Mouse (Mus musculus): ENCODE data around the gene Snd1. TPM values are rescaled to one million over a fixed set of nuclear protein-coding genes. Genes with fewer than 3 reads are reported as not detected.

Snd1 gene
- polyA plus RNA-seq, 1 experiment from 2014 or later = 138 TPM

GRCm38 (mm10) chr6:28618299-28618698 is 143.4 kb downstream of the Snd1 start:
- DNase-seq (ENCODE audit: low spot score) = no peak
- 77% methylated on average over 3 of the region's 3 CpGs for WGBS

GRCm38 (mm10) chr6:28618751-28619153 is 143.8 kb downstream of the Snd1 start:
- H3K36me3 ChIP-seq = no peaks in the 10 kb centered on the region
- H3K27ac ChIP-seq = no peak overlapping the region
- no peak overlapping the region for H3K4me3 ChIP-seq
- no peaks in the 10 kb centered on the region for H3K27me3 ChIP-seq (ENCODE audit: low read depth, poor library complexity, severe bottlenecking)
- H3K4me1 ChIP-seq = 0 out of 2 replicates have a peak, but pooled peaks cover 2% of the 10 kb centered on the region
- H3K9me3 ChIP-seq (replicated peaks) = no peaks in the 10 kb centered on the region
- WGBS = 63% methylated on average over 7 of the region's 7 CpGs
- no peak for DNase-seq (ENCODE audit: low spot score)

More at GRCm38 (mm10) chr6:28618299-28618698, 143.4 kb downstream of the Snd1 start:
- H3K27ac ChIP-seq = no peak overlapping the region
- H3K36me3 ChIP-seq = no peaks in the 10 kb centered on the region
- H3K9me3 ChIP-seq (replicated peaks) = no peaks in the 10 kb centered on the region
- H3K4me3 ChIP-seq = no peak overlapping the region
- 0 out of 2 replicates have a peak, but pooled peaks cover 2% of the 10 kb centered on the region for H3K4me1 ChIP-seq
- H3K27me3 ChIP-seq (ENCODE audit: low read depth, poor library complexity, severe bottlenecking) = no peaks in the 10 kb centered on the region

DNA sequence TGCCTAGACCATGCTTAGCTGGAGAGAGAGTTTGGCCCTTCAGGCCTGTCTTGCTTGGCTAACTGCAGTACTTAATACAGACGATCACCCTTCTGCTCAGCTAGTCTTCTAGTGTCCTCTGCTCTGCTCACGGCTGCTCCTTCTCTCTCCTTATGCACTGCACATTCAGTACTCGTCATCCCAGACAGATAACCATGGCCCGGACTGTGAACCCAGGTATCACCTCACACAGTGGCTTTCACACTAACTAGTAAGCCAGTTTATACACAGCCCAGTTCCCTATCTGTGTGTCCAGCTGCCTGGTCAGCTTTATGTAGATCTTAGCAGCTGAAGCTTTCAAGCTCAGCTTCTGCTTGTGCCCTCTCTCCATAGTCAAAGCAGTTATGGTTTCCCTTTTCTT is 146.5 kb downstream of the Snd1 start:
- H3K9me3 ChIP-seq (replicated peaks) = no peaks in the 10 kb centered on the region
- H3K4me1 ChIP-seq = 0 out of 2 replicates have a peak, but pooled peaks cover 2% of the 10 kb centered on the region
- no peak for DNase-seq (ENCODE audit: low spot score)
- no peak overlapping the region for H3K27ac ChIP-seq
- peaks cover 6% of the 10 kb centered on the region for H3K36me3 ChIP-seq
- H3K27me3 ChIP-seq (ENCODE audit: low read depth, poor library complexity, severe bottlenecking) = no peaks in the 10 kb centered on the region
- WGBS = 89% methylated on average over 4 of the region's 4 CpGs
- H3K4me3 ChIP-seq = no peak overlapping the region

GRCm38 (mm10) chr6:28621961-28622360 is 147.0 kb downstream of the Snd1 start:
- Histone ChIP-seq H3K9me3 (replicated peaks) (no peaks in the 10 kb centered on the region), H3K4me3 (no peak overlapping the region), H3K27ac (no peak overlapping the region), H3K36me3 (peaks cover 10% of the 10 kb centered on the region), H3K4me1 (0 out of 2 replicates have a peak, but pooled peaks cover 2% of the 10 kb centered on the region), H3K27me3 (ENCODE audit: low read depth, poor library complexity, severe bottlenecking) (no peaks in the 10 kb centered on the region)
- no peak for DNase-seq (ENCODE audit: low spot score)
- 90% methylated on average over 5 of the region's 5 CpGs for WGBS

DNA sequence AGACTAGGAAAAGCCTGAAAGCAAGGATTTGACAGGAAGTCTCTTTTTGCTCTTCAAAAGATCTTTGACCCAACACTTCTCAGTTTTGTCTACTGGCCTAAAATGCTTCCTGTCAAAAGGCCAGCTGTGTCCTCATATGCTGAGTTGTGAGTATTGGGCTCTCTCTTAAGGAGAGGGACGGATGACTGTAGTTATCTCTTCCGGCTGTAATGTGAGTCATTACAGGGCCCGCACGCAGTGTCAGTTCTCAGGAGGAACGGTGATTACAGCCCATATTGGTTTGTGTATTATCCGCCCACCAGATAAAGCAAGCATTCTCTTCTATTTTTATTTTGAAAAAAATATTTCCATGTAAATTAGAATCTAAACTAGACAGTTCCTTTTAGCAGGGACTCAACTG is 147.6 kb downstream of the Snd1 start:
- 81% methylated on average over 6 of the region's 6 CpGs for WGBS

DNA sequence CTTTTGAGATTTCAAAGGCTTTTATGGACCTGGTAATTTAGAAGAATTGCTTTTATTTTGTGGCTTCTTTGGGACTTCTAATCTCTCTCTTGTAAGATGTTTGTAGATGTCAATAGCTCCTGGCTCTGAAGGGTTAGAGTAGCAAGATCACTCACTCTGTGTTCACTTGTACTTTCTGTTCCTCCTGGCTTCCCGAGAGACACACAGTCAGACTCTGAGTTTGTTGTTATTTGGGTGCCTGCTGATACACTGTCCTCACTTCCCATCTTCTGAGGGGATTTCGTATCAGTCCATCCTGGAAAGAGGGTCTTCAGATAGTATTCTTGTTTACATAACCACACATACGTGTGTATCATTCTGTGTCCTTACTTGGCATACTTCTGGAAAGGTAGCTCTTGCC is 148.0 kb downstream of the Snd1 start:
- Histone ChIP-seq H3K9me3 (replicated peaks) (no peaks in the 10 kb centered on the region), H3K27me3 (ENCODE audit: low read depth, poor library complexity, severe bottlenecking) (no peaks in the 10 kb centered on the region), H3K36me3 (peaks cover 10% of the 10 kb centered on the region), H3K4me3 (no peak overlapping the region), H3K4me1 (0 out of 2 replicates have a peak, but pooled peaks cover 2% of the 10 kb centered on the region), H3K27ac (no peak overlapping the region)
- WGBS = 86% methylated on average over 3 of the region's 3 CpGs
- DNase-seq (ENCODE audit: low spot score) = no peak

More for the DNA sequence above, 147.6 kb downstream of the Snd1 start:
- H3K4me1 ChIP-seq = 0 out of 2 replicates have a peak, but pooled peaks cover 2% of the 10 kb centered on the region
- no peaks in the 10 kb centered on the region for H3K27me3 ChIP-seq (ENCODE audit: low read depth, poor library complexity, severe bottlenecking)
- DNase-seq (ENCODE audit: low spot score) = no peak
- no peak overlapping the region for H3K4me3 ChIP-seq
- no peak overlapping the region for H3K27ac ChIP-seq
- H3K9me3 ChIP-seq (replicated peaks) = no peaks in the 10 kb centered on the region
- peaks cover 10% of the 10 kb centered on the region for H3K36me3 ChIP-seq

DNA sequence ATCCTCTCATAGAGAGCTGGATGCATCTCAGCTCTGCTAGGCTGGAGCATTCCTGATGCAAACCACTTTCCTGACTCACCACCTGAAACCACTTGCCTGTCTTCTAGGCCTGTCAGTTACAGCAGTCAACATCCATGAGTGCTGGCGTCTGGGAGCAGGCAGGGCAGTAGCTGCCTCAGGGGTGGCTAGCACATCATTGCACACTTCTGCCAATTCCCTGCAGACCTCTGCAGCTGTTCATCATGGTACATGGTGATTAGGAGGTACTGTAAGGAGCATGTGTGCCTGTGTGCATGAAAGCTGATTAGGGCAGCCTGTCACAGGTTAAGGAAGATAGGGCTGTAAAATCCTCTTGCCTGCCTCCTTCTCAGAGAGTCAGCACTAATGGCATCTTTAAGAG is 153.5 kb downstream of the Snd1 start:
- no peak for DNase-seq (ENCODE audit: low spot score)
- 72% methylated on average over 1 of the region's 1 CpGs for WGBS
- no peak overlapping the region for H3K4me3 ChIP-seq

GRCm38 (mm10) chr6:28629866-28630265 is 154.9 kb downstream of the Snd1 start:
- Histone ChIP-seq H3K4me1 (no peaks in the 10 kb centered on the region), H3K36me3 (peaks cover 15% of the 10 kb centered on the region), H3K4me3 (no peak overlapping the region), H3K27ac (no peak overlapping the region), H3K27me3 (ENCODE audit: low read depth, poor library complexity, severe bottlenecking) (no peaks in the 10 kb centered on the region), H3K9me3 (replicated peaks) (no peaks in the 10 kb centered on the region)
- WGBS = 88% methylated on average over 2 of the region's 2 CpGs
- DNase-seq (ENCODE audit: low spot score) = no peak

More for the DNA sequence above, 153.5 kb downstream of the Snd1 start:
- H3K4me1 ChIP-seq = no peaks in the 10 kb centered on the region
- H3K27ac ChIP-seq = no peak overlapping the region
- no peaks in the 10 kb centered on the region for H3K27me3 ChIP-seq (ENCODE audit: low read depth, poor library complexity, severe bottlenecking)
- peaks cover 15% of the 10 kb centered on the region for H3K36me3 ChIP-seq
- H3K9me3 ChIP-seq (replicated peaks) = no peaks in the 10 kb centered on the region

- WGBS = 92% methylated on average over 2 of the region's 2 CpGs
- H3K4me3 ChIP-seq = no peak overlapping the region
- no peaks in the 10 kb centered on the region for H3K27me3 ChIP-seq (ENCODE audit: low read depth, poor library complexity, severe bottlenecking)
- no peak overlapping the region for H3K27ac ChIP-seq
- H3K4me1 ChIP-seq = no peaks in the 10 kb centered on the region
- no peaks in the 10 kb centered on the region for H3K9me3 ChIP-seq (replicated peaks)
- peaks cover 15% of the 10 kb centered on the region for H3K36me3 ChIP-seq
- DNase-seq (ENCODE audit: low spot score) = no peak
Measured at GRCm38 (mm10) chr6:28630926-28631325, 156.0 kb downstream of the Snd1 start.

DNA sequence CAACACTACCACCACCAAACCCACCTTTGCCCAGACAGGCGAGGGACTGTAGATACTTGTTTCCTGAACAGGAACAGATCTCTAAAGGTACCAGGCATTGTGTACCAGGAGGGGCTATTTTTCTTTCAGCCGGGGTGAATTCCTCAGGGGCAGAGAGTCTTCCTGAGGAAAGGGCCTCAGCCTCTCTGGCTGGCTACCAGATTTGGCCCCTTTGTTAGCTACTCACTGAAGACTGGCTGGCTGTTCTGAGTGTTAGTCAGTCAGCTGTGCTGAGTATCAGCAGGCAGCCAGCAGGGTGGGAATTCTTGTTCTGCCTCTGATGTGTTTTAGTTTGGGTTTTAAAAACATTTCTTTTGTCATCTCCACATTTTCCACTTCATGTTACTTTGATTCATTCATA is 158.2 kb downstream of the Snd1 start:
- Histone ChIP-seq H3K4me3 (no peak overlapping the region), H3K27me3 (ENCODE audit: low read depth, poor library complexity, severe bottlenecking) (no peaks in the 10 kb centered on the region), H3K4me1 (no peaks in the 10 kb centered on the region), H3K9me3 (replicated peaks) (no peaks in the 10 kb centered on the region), H3K27ac (no peak overlapping the region), H3K36me3 (peaks cover 4% of the 10 kb centered on the region; the same call in 1 of the 2 replicates)
- WGBS = 66% methylated on average over 2 of the region's 2 CpGs
- DNase-seq (ENCODE audit: low spot score) = no peak

- H3K4me3 ChIP-seq = no peak overlapping the region
- no peaks in the 10 kb centered on the region for H3K36me3 ChIP-seq
- no peak for DNase-seq (ENCODE audit: low spot score)
- H3K27ac ChIP-seq = no peak overlapping the region
- H3K9me3 ChIP-seq (replicated peaks) = no peaks in the 10 kb centered on the region
- H3K27me3 ChIP-seq (ENCODE audit: low read depth, poor library complexity, severe bottlenecking) = no peaks in the 10 kb centered on the region
- H3K4me1 ChIP-seq = no peaks in the 10 kb centered on the region
- WGBS = 67% methylated on average over 3 of the region's 3 CpGs
Measured at GRCm38 (mm10) chr6:28633656-28634055, 158.7 kb downstream of the Snd1 start.

DNA sequence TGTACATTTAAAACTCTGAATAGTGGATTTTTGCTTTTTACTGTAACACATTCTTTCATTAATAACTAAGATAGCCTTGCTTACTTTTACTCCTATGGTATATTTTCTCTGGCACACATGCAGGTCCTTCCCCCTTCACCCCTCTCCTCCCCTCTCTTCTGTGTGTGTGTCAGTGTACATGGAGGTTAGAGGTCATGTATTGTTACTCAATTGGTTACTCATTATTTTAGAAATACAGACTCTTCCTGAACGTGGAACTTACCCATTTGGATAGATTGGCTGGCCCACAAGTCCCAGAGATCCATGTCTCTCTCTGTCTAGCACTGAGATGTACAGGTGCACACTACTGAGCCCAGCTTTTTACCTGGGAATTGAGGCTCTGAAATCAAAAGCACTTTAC is 160.2 kb downstream of the Snd1 start:
- Histone ChIP-seq H3K4me3 (no peak overlapping the region), H3K36me3 (no peaks in the 10 kb centered on the region), H3K9me3 (replicated peaks) (no peaks in the 10 kb centered on the region), H3K4me1 (no peaks in the 10 kb centered on the region), H3K27ac (no peak overlapping the region), H3K27me3 (ENCODE audit: low read depth, poor library complexity, severe bottlenecking) (no peaks in the 10 kb centered on the region)
- DNase-seq (ENCODE audit: low spot score) = no peak
- WGBS = 94% methylated on average over 1 of the region's 1 CpGs

DNA sequence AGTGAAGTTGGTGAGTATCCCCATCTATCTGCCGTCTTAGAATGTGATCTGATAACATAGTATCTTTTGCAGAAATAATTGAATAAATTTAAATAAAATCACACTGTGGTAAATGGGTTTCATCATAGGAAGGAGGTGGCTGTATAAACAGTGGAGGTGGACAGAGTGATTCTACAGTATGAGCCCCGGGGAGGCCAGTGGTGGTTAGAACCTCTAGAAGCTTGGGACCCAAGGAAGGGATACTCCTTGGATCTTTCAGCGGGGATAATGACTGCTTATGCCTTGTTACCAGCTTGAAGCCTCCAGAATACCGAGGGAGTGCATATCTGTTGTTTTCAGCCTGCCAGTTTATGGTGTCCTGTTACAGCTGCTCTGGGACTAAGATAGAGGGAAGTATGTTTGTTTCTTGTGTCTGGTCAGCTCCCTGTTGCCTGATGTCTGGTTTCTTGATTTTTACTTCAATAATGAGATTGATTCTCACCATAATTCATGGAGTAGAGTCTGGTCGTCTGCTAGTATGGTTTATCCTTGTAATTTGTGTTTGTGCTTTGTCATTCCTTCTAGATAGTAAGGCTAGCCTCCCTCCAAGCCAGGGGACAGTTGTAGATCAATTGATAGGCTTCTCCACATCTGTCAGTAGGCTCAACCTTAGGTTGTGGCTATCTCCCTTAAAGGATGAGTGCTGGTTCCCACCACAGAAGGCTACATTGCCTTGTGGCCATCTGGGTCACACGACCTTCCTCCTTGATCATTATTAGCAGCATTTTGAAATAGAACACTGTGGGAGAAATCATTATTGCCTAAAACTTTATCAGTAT is 160.8 kb downstream of the Snd1 start:
- DNase-seq (ENCODE audit: low spot score) = no peak
- WGBS = 77% methylated on average over 6 of the region's 6 CpGs
- Histone ChIP-seq H3K9me3 (replicated peaks) (no peaks in the 10 kb centered on the region), H3K4me1 (no peaks in the 10 kb centered on the region), H3K36me3 (no peaks in the 10 kb centered on the region), H3K4me3 (no peak overlapping the region), H3K27ac (no peak overlapping the region), H3K27me3 (ENCODE audit: low read depth, poor library complexity, severe bottlenecking) (no peaks in the 10 kb centered on the region)
